Mouse (Mus musculus) heart, embryonic 11.5 days (tissue): ENCODE data around the gene Mfn1. TPM values are rescaled to one million over a fixed set of nuclear protein-coding genes. Genes with fewer than 3 reads are reported as not detected.

Source experiments
- ATAC-seq: fragments of 200-750 bp; cut with Nextera tagmentation; replicated peaks from 2 replicates; pipeline ENCODE4 v1.8.0; 2017; ENCODE audit warnings: moderate library complexity; ENCODE audit not compliant: insufficient number of reproducible peaks, low FRiP score, low TSS enrichment
- H3K27ac ChIP-seq: fragments of 300-500 bp; sonication (generic); 2 replicates; pipeline ENCODE4 v1.5.1; 2014; ENCODE audit warnings: mild to moderate bottlenecking, low read depth, low read length
- H3K27me3 ChIP-seq: fragments of 300-500 bp; sonication (generic); 2 replicates; pipeline ENCODE4 v1.6.1; 2014; ENCODE audit warnings: mild to moderate bottlenecking, low read length, mixed read lengths; ENCODE audit not compliant: control insufficient read depth, insufficient read depth
- H3K36me3 ChIP-seq: fragments of 300-500 bp; sonication (generic); 2 replicates; pipeline ENCODE4 v1.6.1; 2014; ENCODE audit warnings: mild to moderate bottlenecking, low read length, moderate library complexity, mixed read lengths; ENCODE audit not compliant: control insufficient read depth, insufficient read depth
- H3K4me1 ChIP-seq: fragments of 300-500 bp; sonication (generic); 2 replicates; pipeline ENCODE4 v1.6.1; 2014; ENCODE audit warnings: low read length; ENCODE audit not compliant: control insufficient read depth, insufficient read depth
- H3K4me2 ChIP-seq: fragments of 300-500 bp; sonication (generic); 2 replicates; pipeline ENCODE4 v1.6.1; 2014; ENCODE audit warnings: mild to moderate bottlenecking, moderate library complexity
- H3K4me3 ChIP-seq: fragments of 300-500 bp; sonication (generic); 2 replicates; pipeline ENCODE4 v1.5.1; 2014; ENCODE audit warnings: low read depth, low read length
- H3K9ac ChIP-seq: fragments of 300-500 bp; sonication (generic); 2 replicates; pipeline ENCODE4 v1.6.1; 2014; ENCODE audit warnings: mild to moderate bottlenecking, low read depth, low read length, moderate library complexity
- H3K9me3 ChIP-seq: fragments of 300-500 bp; sonication (generic); replicated peaks from 2 replicates; pipeline ENCODE4 v1.6.1; 2016; ENCODE audit warnings: low read length; ENCODE audit not compliant: control insufficient read depth
- WGBS: fragments of 180-500 bp; shearing (Covaris S2); extraction: QIAGEN DNeasy Blood & Tissue Kit; methylation state at CpG from one replicate; pipeline ENCODE4 v1.1.7; 2014; ENCODE audit not compliant: insufficient replicate concordance; 5-methylcytosine and 5-hydroxymethylcytosine counted together
- polyA plus RNA-seq: library from polyadenylated mRNA; unstranded; fragments of >200 nt; fragmentation: Nextera tagmentation; extraction: Ambion mirVana; gene quantifications from 2 replicates; pipeline ENCODE4 v1.2.1, GENCODE M21; 2014

Gene Mfn1
- polyA plus RNA-seq, 1 experiment from 2014 or later: 56.4 TPM

GRCm38 (mm10) chr3:32578772-32579171, 49.5 kb downstream of the Mfn1 start:
- Histone ChIP-seq H3K36me3 (peaks cover 8% of the 10 kb centered on the region), H3K4me1 (no peaks in the 10 kb centered on the region), H3K9me3 (no peaks in the 10 kb centered on the region), H3K9ac (no peak overlapping the region), H3K27ac (no peak overlapping the region), H3K27me3 (no peaks in the 10 kb centered on the region), H3K4me3 (no peak overlapping the region), H3K4me2 (no peak overlapping the region)
- no peak for ATAC-seq
- 64% methylated on average over 5 of the region's 5 CpGs for WGBS

GRCm38 (mm10) chr3:32580738-32581137, 51.5 kb downstream of the Mfn1 start:
- no peaks in the 10 kb centered on the region for H3K4me1 ChIP-seq
- no peak overlapping the region for H3K4me2 ChIP-seq
- peaks cover 4% of the 10 kb centered on the region; the same call in 1 of the 2 replicates for H3K36me3 ChIP-seq
- no peak overlapping the region for H3K27ac ChIP-seq
- no peak overlapping the region for H3K9ac ChIP-seq
- ATAC-seq: no peak
- no peaks in the 10 kb centered on the region for H3K9me3 ChIP-seq
- H3K27me3 ChIP-seq: no peaks in the 10 kb centered on the region
- no peak overlapping the region for H3K4me3 ChIP-seq
- 73% methylated on average over 3 of the region's 3 CpGs for WGBS

- Histone ChIP-seq H3K4me3 (no peak overlapping the region), H3K4me2 (no peak overlapping the region), H3K9me3 (no peaks in the 10 kb centered on the region), H3K9ac (no peak overlapping the region), H3K27me3 (no peaks in the 10 kb centered on the region), H3K27ac (no peak overlapping the region), H3K36me3 (peaks cover 4% of the 10 kb centered on the region; the same call in 1 of the 2 replicates), H3K4me1 (no peaks in the 10 kb centered on the region)
- no peak for ATAC-seq
- WGBS: 82% methylated on average over 3 of the region's 3 CpGs
Observed at GRCm38 (mm10) chr3:32581911-32582310, 52.6 kb downstream of the Mfn1 start.

GRCm38 (mm10) chr3:32583489-32583888, 54.2 kb downstream of the Mfn1 start:
- peaks cover 8% of the 10 kb centered on the region; the same call in 1 of the 2 replicates for H3K36me3 ChIP-seq

GRCm38 (mm10) chr3:32586274-32586673, 57.0 kb downstream of the Mfn1 start:
- no peak overlapping the region for H3K4me3 ChIP-seq
- ATAC-seq: no peak
- no peaks in the 10 kb centered on the region for H3K27me3 ChIP-seq
- 85% methylated on average over 3 of the region's 3 CpGs for WGBS
- no peak overlapping the region for H3K27ac ChIP-seq
- peaks cover 15% of the 10 kb centered on the region for H3K36me3 ChIP-seq
- no peak overlapping the region for H3K9ac ChIP-seq
- no peaks in the 10 kb centered on the region for H3K9me3 ChIP-seq
- H3K4me2 ChIP-seq: no peak overlapping the region
- no peaks in the 10 kb centered on the region for H3K4me1 ChIP-seq

More at GRCm38 (mm10) chr3:32583489-32583888, 54.2 kb downstream of the Mfn1 start:
- H3K4me3 ChIP-seq: no peak overlapping the region
- H3K27ac ChIP-seq: no peak overlapping the region
- 82% methylated on average over 4 of the region's 4 CpGs for WGBS
- H3K4me1 ChIP-seq: no peaks in the 10 kb centered on the region
- H3K9ac ChIP-seq: no peak overlapping the region
- no peaks in the 10 kb centered on the region for H3K27me3 ChIP-seq
- no peak for ATAC-seq
- no peak overlapping the region for H3K4me2 ChIP-seq
- H3K9me3 ChIP-seq: no peaks in the 10 kb centered on the region

GRCm38 (mm10) chr3:32595080-32595479, 65.8 kb downstream of the Mfn1 start:
- no peaks in the 10 kb centered on the region for H3K27me3 ChIP-seq
- H3K4me3 ChIP-seq: no peak overlapping the region
- H3K36me3 ChIP-seq: 0 out of 2 replicates have a peak, but pooled peaks cover 3% of the 10 kb centered on the region
- H3K4me2 ChIP-seq: no peak overlapping the region
- H3K27ac ChIP-seq: no peak overlapping the region
- no peak for ATAC-seq
- H3K4me1 ChIP-seq: no peaks in the 10 kb centered on the region
- H3K9me3 ChIP-seq: no peaks in the 10 kb centered on the region
- WGBS: 76% methylated on average over 4 of the region's 4 CpGs
- H3K9ac ChIP-seq: no peak overlapping the region

GRCm38 (mm10) chr3:32599328-32599727, 70.1 kb downstream of the Mfn1 start:
- no peaks in the 10 kb centered on the region for H3K9me3 ChIP-seq
- no peaks in the 10 kb centered on the region for H3K4me1 ChIP-seq
- H3K9ac ChIP-seq: no peak overlapping the region
- H3K4me3 ChIP-seq: no peak overlapping the region
- no peak overlapping the region for H3K4me2 ChIP-seq
- ATAC-seq: no peak
- 41% methylated on average over 3 of the region's 3 CpGs for WGBS
- H3K36me3 ChIP-seq: peaks cover 3% of the 10 kb centered on the region; the same call in 1 of the 2 replicates
- no peak overlapping the region for H3K27ac ChIP-seq
- H3K27me3 ChIP-seq: no peaks in the 10 kb centered on the region

GRCm38 (mm10) chr3:32601055-32601454, 71.8 kb downstream of the Mfn1 start:
- H3K27ac ChIP-seq: no peak overlapping the region
- WGBS: 87% methylated on average over 10 of the region's 10 CpGs
- H3K36me3 ChIP-seq: peaks cover 6% of the 10 kb centered on the region; the same call in 1 of the 2 replicates
- no peak for ATAC-seq
- H3K4me3 ChIP-seq: no peak overlapping the region
- no peaks in the 10 kb centered on the region for H3K4me1 ChIP-seq
- H3K9ac ChIP-seq: no peak overlapping the region
- no peaks in the 10 kb centered on the region for H3K27me3 ChIP-seq
- no peaks in the 10 kb centered on the region for H3K9me3 ChIP-seq
- no peak overlapping the region for H3K4me2 ChIP-seq

GRCm38 (mm10) chr3:32609233-32609632, 80.0 kb downstream of the Mfn1 start:
- no peak for ATAC-seq
- H3K9me3 ChIP-seq: peaks cover 2% of the 10 kb centered on the region; the same call in 1 of the 2 replicates
- WGBS: 94% methylated on average over 4 of the region's 4 CpGs

More at GRCm38 (mm10) chr3:32609233-32609632, 80.0 kb downstream of the Mfn1 start:
- Histone ChIP-seq H3K27ac (no peak overlapping the region), H3K4me3 (no peak overlapping the region), H3K4me1 (no peaks in the 10 kb centered on the region; the same call in 1 of the 2 replicates), H3K36me3 (peaks cover 6% of the 10 kb centered on the region; the same call in 1 of the 2 replicates), H3K9ac (no peak overlapping the region), H3K27me3 (no peaks in the 10 kb centered on the region), H3K4me2 (no peak overlapping the region)
